Mouse (Mus musculus) stomach, postnatal 0 days (tissue): ENCODE measurements around the gene Ifna14. TPM values are rescaled to one million over a fixed set of nuclear protein-coding genes. Genes with fewer than 3 reads are reported as not detected.
A peak's percentile ranks its signal among the peaks of the same experiment; 100 is the strongest.
"Not testable (repeated sequence)": the region's sequence is repeated elsewhere in the genome, so short reads cannot be mapped to it uniquely, and the experiment has no call there.

Experiments used
- ATAC-seq: fragments of 200-750 bp; cut with Nextera tagmentation; 2 replicates; pipeline ENCODE4 v1.8.0; 2017; ENCODE audit not compliant: low FRiP score, low TSS enrichment
- DNase-seq: peaks from one replicate; pipeline ENCODE4 v3.0.0-alpha.2; 2016; ENCODE audit warnings: low spot score
- H3K27ac ChIP-seq: fragments of 300-500 bp; sonication (generic); replicated peaks from 2 replicates; pipeline ENCODE4 v1.5.1; 2014; ENCODE audit warnings: mild to moderate bottlenecking, control low read depth
- H3K27me3 ChIP-seq: fragments of 300-500 bp; sonication (generic); 2 replicates; pipeline ENCODE4 v1.6.1; 2014; ENCODE audit warnings: low read length; ENCODE audit not compliant: control insufficient read depth, insufficient read depth
- H3K36me3 ChIP-seq: fragments of 300-500 bp; sonication (generic); 2 replicates; pipeline ENCODE4 v1.6.1; 2014; ENCODE audit warnings: low read length, mixed read lengths; ENCODE audit not compliant: control insufficient read depth, insufficient read depth
- H3K4me1 ChIP-seq: fragments of 300-500 bp; sonication (generic); replicated peaks from 2 replicates; pipeline ENCODE4 v1.6.1; 2014; ENCODE audit warnings: antibody characterized with exemption; ENCODE audit not compliant: control insufficient read depth, insufficient read depth
- H3K4me2 ChIP-seq: fragments of 300-500 bp; sonication (generic); replicated peaks from 2 replicates; pipeline ENCODE4 v1.6.1; 2014; ENCODE audit warnings: low read depth, mild to moderate bottlenecking, control low read depth, moderate library complexity
- H3K4me3 ChIP-seq: fragments of 300-500 bp; sonication (generic); 2 replicates; pipeline ENCODE4 v1.5.1; 2014; ENCODE audit warnings: low read depth, low read length, control low read depth
- H3K9ac ChIP-seq: fragments of 300-500 bp; sonication (generic); 2 replicates; pipeline ENCODE4 v1.6.1; 2014; ENCODE audit warnings: mild to moderate bottlenecking, low read length, control low read depth, mixed read lengths
- H3K9me3 ChIP-seq: fragments of 300-500 bp; sonication (generic); 2 replicates; pipeline ENCODE4 v1.6.1; 2016; ENCODE audit warnings: low read length; ENCODE audit not compliant: control insufficient read depth
- CTCF ChIP-seq: IDR thresholded peaks from 2 replicates; pipeline ENCODE4 v1.5.1; 2016; ENCODE audit warnings: antibody characterized with exemption, low read depth, mild to moderate bottlenecking, moderate library complexity
- EP300 ChIP-seq: optimal IDR thresholded peaks from 2 replicates; pipeline ENCODE3; 2016; ENCODE audit warnings: antibody characterized with exemption
- WGBS: fragments of 180-500 bp; shearing (Covaris S2); extraction: QIAGEN DNeasy Blood & Tissue Kit; methylation state at CpG from one replicate; pipeline ENCODE4 v1.1.7; 2014; 5-methylcytosine and 5-hydroxymethylcytosine counted together
- polyA plus RNA-seq: library from polyadenylated mRNA; unstranded; fragments of >200 nt; fragmentation: Nextera tagmentation; extraction: Ambion mirVana; gene quantifications from 2 replicates; pipeline ENCODE4 v1.2.1, GENCODE M21; 2015

Gene Ifna14
- not detected in 2 replicates for polyA plus RNA-seq

DNA sequence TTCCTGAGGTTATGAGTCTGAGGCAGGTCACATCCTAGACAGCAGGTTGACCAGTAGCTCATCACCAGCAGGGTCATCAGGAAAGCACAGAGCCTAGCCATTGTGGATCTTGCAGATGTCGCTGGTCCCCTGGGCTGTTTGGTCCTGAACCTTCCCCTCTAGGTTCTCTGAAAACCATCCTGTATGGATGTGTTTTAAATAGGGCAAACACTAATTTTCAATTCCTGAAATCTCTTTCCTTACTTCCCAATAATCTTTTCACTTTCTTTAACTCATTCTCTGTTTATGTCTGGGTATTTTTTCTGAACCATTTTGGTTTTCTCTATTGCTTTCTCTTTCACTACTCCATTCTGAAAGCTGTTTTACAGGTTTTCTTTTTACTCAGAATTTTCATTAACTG, at the start of gene Ifna14:
Gene Ifna14, minus strand, starts transcription at position 101 of the 400 bp plus-strand sequence.
- Histone ChIP-seq H3K4me1 (no peaks in the 10 kb centered on the region), H3K27ac (no peak within 1 kb of the TSS), H3K4me3 (no peak within 1 kb of the TSS), H3K9ac (no peak within 1 kb of the TSS), H3K4me2 (no peak within 1 kb of the TSS), H3K9me3 (no peaks in the 10 kb centered on the region), H3K27me3 (no peaks in the 10 kb centered on the region), H3K36me3 (no peaks in the 10 kb centered on the region)
- TF ChIP-seq EP300: no peak
- TF ChIP-seq CTCF: no peak
- ATAC-seq (no peak), DNase-seq (no peak)
- 83% methylated on average over 1 of the region's 1 CpGs for WGBS

DNA sequence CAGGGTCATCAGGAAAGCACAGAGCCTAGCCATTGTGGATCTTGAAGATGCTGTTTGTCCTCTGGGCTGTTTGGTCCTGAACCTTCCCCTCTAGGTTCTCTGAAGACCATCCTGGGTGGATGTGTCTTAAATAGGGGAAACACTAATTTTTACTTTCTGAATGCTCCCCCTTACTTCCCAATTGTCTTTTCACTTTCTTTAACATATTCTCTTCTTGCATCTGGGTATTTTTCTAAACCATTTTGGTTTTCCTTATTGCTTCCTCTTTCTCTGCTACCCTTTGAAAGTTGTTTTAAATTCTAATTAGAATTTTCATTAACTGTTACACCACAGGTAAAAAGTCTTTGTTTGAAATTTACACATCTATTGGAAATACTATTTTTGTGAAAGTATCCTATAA, 31.7 kb upstream of the Ifna14 start, which contains the start of gene Ifna12:
Gene Ifna12, minus strand, starts transcription at position 101 of the 400 bp plus-strand sequence.
- TF ChIP-seq EP300: no peak
- TF ChIP-seq CTCF: no peak

GRCm38 (mm10) chr4:88592285-88592684, 20.7 kb upstream of the Ifna14 start, which contains the start of gene Ifna9:
TSS of gene Ifna9 (minus strand) at chr4:88592385.
- 90% methylated on average over 1 of the region's 1 CpGs for WGBS
- no peaks in the 10 kb centered on the region for H3K27me3 ChIP-seq
- no peak for DNase-seq
- TF ChIP-seq EP300 (no peak), CTCF (no peak)
- H3K9me3 ChIP-seq: no peaks in the 10 kb centered on the region
- no peak within 1 kb of the TSS for H3K4me2 ChIP-seq
- H3K27ac ChIP-seq: no peak within 1 kb of the TSS
- H3K9ac ChIP-seq: no peak within 1 kb of the TSS
- no peaks in the 10 kb centered on the region for H3K4me1 ChIP-seq
- no peaks in the 10 kb centered on the region for H3K36me3 ChIP-seq
- ATAC-seq: no peak
- H3K4me3 ChIP-seq: no peak within 1 kb of the TSS

More for the DNA sequence above, 31.7 kb upstream of the Ifna14 start, which contains the start of gene Ifna12:
- H3K4me1 ChIP-seq: no peaks in the 10 kb centered on the region
- no peak within 1 kb of the TSS for H3K27ac ChIP-seq
- H3K4me2 ChIP-seq: no peak within 1 kb of the TSS
- no peaks in the 10 kb centered on the region for H3K27me3 ChIP-seq
- H3K4me3 ChIP-seq: no peak within 1 kb of the TSS
- DNase-seq (no peak), ATAC-seq (no peak)
- no peak within 1 kb of the TSS for H3K9ac ChIP-seq
- H3K36me3 ChIP-seq: no peaks in the 10 kb centered on the region
- no peaks in the 10 kb centered on the region for H3K9me3 ChIP-seq

DNA sequence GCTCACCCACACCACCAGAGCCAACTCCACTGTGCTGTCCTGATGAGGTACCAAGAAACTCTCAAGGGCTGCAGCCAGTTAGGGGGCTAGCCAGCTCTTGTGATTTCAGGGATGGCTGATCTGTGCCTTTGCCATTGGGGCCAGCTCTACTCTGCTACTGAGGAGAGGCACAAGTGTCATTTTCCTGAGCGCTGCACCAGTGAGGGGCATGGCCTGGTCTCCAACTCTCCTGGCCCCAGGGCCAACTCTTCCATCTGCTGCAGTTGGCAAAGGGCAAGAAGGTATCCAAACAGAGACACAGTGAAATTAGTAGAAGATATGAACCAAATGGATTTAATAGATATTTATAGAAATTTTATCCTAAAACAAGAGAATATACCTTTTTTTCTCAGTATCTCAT, 9.8 kb downstream of the Ifna14 start:
- DNase-seq (no peak), ATAC-seq (no peak)
- no peaks in the 10 kb centered on the region for H3K9me3 ChIP-seq
- no peak overlapping the region for H3K27ac ChIP-seq
- H3K27me3 ChIP-seq: no peaks in the 10 kb centered on the region
- H3K9ac ChIP-seq: no peak overlapping the region
- TF ChIP-seq EP300 (no peak), CTCF (no peak)
- H3K36me3 ChIP-seq: no peaks in the 10 kb centered on the region
- H3K4me2 ChIP-seq: no peak overlapping the region
- no peak overlapping the region for H3K4me3 ChIP-seq
- 94% methylated on average over 1 of the region's 1 CpGs for WGBS
- H3K4me1 ChIP-seq: no peaks in the 10 kb centered on the region

DNA sequence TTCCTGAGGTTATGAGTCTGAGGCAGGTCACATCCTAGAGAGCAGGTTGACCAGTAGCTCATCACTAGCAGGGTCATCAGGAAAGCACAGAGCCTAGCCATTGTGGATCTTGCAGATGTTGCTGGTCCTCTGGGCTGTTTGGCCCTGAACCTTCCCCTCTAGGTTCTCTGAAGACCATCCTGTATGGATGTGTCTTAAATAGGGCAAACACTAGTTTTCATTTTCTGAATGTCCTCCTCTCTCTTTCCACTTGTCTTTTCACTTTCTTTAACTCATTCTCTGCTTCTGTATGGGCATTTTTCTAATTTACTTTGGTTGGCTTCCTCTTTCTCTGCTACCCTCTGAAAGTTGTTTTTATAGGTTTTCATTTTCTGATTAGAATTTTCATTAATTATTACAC, 13.5 kb downstream of the Ifna14 start, which contains the start of gene Ifna15:
Gene Ifna15, minus strand, starts transcription at position 101 of the 400 bp plus-strand sequence.
- H3K4me3 ChIP-seq, H3K4me1 ChIP-seq, H3K36me3 ChIP-seq, ATAC-seq, H3K9me3 ChIP-seq, H3K9ac ChIP-seq, H3K27ac ChIP-seq, H3K27me3 ChIP-seq, DNase-seq, H3K4me2 ChIP-seq: not testable (repeated sequence)

- DNase-seq (peak; percentile 92), ATAC-seq (peak; percentile 90)
- no peaks in the 10 kb centered on the region for H3K27me3 ChIP-seq
- H3K9me3 ChIP-seq: no peaks in the 10 kb centered on the region
- peak overlapping the region; percentile 50 for H3K9ac ChIP-seq
- TF ChIP-seq EP300 (no peak), CTCF (peak; percentile 92)
- H3K4me3 ChIP-seq: peak overlapping the region; percentile 33
- WGBS: 25% methylated on average over 22 of the region's 22 CpGs
- peak overlapping the region; percentile 70 for H3K4me2 ChIP-seq
- no peaks in the 10 kb centered on the region for H3K4me1 ChIP-seq
- no peak overlapping the region for H3K27ac ChIP-seq
- H3K36me3 ChIP-seq: no peaks in the 10 kb centered on the region
These were observed 21.2 kb downstream of the Ifna14 start for GRCm38 (mm10) chr4:88550161-88550945.
